Mouse (Mus musculus): ENCODE data around the gene Polr2f.

DNA sequence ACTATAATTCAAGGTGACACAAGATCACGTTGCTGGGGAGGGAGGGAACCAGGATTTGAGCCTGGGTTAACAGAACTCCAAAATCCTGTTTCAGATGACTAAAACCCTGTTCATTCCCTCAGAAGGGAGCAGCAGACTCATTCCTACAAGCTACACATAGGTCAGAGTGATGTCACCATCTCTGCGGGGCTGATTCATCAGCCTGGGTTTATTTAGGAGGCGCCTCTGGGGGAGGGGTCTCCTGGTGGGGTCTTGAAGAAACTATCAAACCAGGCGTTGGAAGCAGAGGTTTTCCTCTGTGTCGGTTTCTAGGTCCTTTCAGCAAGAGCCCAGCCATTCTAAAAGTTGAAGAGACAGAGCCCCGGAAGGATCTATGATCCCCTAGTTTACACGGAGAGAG, 32.8 kb upstream of the Polr2f start:
- TF ChIP-seq CTCF (IDR thresholded peaks at IDR 0.05) = no peak
- no peak for TF ChIP-seq EP300 (IDR thresholded peaks at IDR 0.05)

Measured in lung, postnatal 0 days (tissue).